Mouse (Mus musculus): ENCODE results near the gene Wbp2. TPM values are rescaled to one million over a fixed set of nuclear protein-coding genes. Genes with fewer than 3 reads are reported as not detected.

Gene Wbp2
- polyA plus RNA-seq, 1 experiment, result 334 TPM

GRCm38 (mm10) chr11:116059691-116060025 is 27.1 kb downstream of the Wbp2 start:
- WGBS, result 93% methylated on average over 11 of the region's 11 CpGs
- Histone ChIP-seq H3K4me3 (ENCODE audit: low read depth, low read length) (no peak overlapping the region), H3K4me1 (ENCODE audit: control insufficient read depth, insufficient read depth, insufficient read length, low read length) (peaks cover 12% of the 10 kb centered on the region), H3K27me3 (ENCODE audit: control insufficient read depth, insufficient read depth, low read length) (no peaks in the 10 kb centered on the region), H3K27ac (ENCODE audit: insufficient read depth, low read depth, low read length) (no peak overlapping the region), H3K36me3 (ENCODE audit: control insufficient read depth, insufficient read depth, low read length) (peaks cover 35% of the 10 kb centered on the region)
- TF ChIP-seq CTCF (IDR thresholded peaks at IDR 0.05; ENCODE audit: extremely low read depth, insufficient read length, insufficient replicate concordance, low read depth, low read length), result no peak
- TF ChIP-seq POLR2A (IDR thresholded peaks at IDR 0.05; ENCODE audit: low read depth, low read length), result no peak

GRCm38 (mm10) chr11:116058868-116059690 is 27.7 kb downstream of the Wbp2 start:
- TF ChIP-seq POLR2A (IDR thresholded peaks at IDR 0.05; ENCODE audit: low read depth, low read length) (no peak), CTCF (IDR thresholded peaks at IDR 0.05; ENCODE audit: extremely low read depth, insufficient read length, insufficient replicate concordance, low read depth, low read length) (no peak)
- no peak overlapping the region for H3K27ac ChIP-seq (ENCODE audit: insufficient read depth, low read depth, low read length)
- H3K4me3 ChIP-seq (ENCODE audit: low read depth, low read length), result no peak overlapping the region
- no peaks in the 10 kb centered on the region for H3K27me3 ChIP-seq (ENCODE audit: control insufficient read depth, insufficient read depth, low read length)
- WGBS, result 93% methylated on average over 17 of the region's 17 CpGs
- peaks cover 12% of the 10 kb centered on the region for H3K4me1 ChIP-seq (ENCODE audit: control insufficient read depth, insufficient read depth, insufficient read length, low read length)
- H3K36me3 ChIP-seq (ENCODE audit: control insufficient read depth, insufficient read depth, low read length), result peaks cover 40% of the 10 kb centered on the region

- Histone ChIP-seq H3K4me1 (ENCODE audit: control insufficient read depth, insufficient read depth, insufficient read length, low read length) (peaks cover 12% of the 10 kb centered on the region), H3K36me3 (ENCODE audit: control insufficient read depth, insufficient read depth, low read length) (peaks cover 49% of the 10 kb centered on the region), H3K27ac (ENCODE audit: insufficient read depth, low read depth, low read length) (no peak overlapping the region), H3K4me3 (ENCODE audit: low read depth, low read length) (no peak overlapping the region), H3K27me3 (ENCODE audit: control insufficient read depth, insufficient read depth, low read length) (no peaks in the 10 kb centered on the region)
- TF ChIP-seq CTCF (IDR thresholded peaks at IDR 0.05; ENCODE audit: extremely low read depth, insufficient read length, insufficient replicate concordance, low read depth, low read length) (no peak), POLR2A (IDR thresholded peaks at IDR 0.05; ENCODE audit: low read depth, low read length) (no peak)
- WGBS, result 62% methylated on average over 12 of the region's 12 CpGs
These were observed 28.7 kb downstream of the Wbp2 start for GRCm38 (mm10) chr11:116058022-116058614.

GRCm38 (mm10) chr11:116057237-116057881 is 29.4 kb downstream of the Wbp2 start:
- H3K27me3 ChIP-seq (ENCODE audit: control insufficient read depth, insufficient read depth, low read length), result no peaks in the 10 kb centered on the region
- H3K4me3 ChIP-seq (ENCODE audit: low read depth, low read length), result no peak overlapping the region
- no peak overlapping the region for H3K27ac ChIP-seq (ENCODE audit: insufficient read depth, low read depth, low read length)
- TF ChIP-seq POLR2A (IDR thresholded peaks at IDR 0.05; ENCODE audit: low read depth, low read length), result no peak
- no peak for TF ChIP-seq CTCF (IDR thresholded peaks at IDR 0.05; ENCODE audit: extremely low read depth, insufficient read length, insufficient replicate concordance, low read depth, low read length)
- peaks cover 12% of the 10 kb centered on the region for H3K4me1 ChIP-seq (ENCODE audit: control insufficient read depth, insufficient read depth, insufficient read length, low read length)
- 51% methylated on average over 4 of the region's 4 CpGs for WGBS
- peaks cover 56% of the 10 kb centered on the region for H3K36me3 ChIP-seq (ENCODE audit: control insufficient read depth, insufficient read depth, low read length)

- H3K4me1 ChIP-seq (ENCODE audit: control insufficient read depth, insufficient read depth, insufficient read length, low read length), result peaks cover 4% of the 10 kb centered on the region
- 95% methylated on average over 11 of the region's 11 CpGs for WGBS
- H3K36me3 ChIP-seq (ENCODE audit: control insufficient read depth, insufficient read depth, low read length), result peaks cover 62% of the 10 kb centered on the region
- H3K27ac ChIP-seq (ENCODE audit: insufficient read depth, low read depth, low read length), result no peak overlapping the region
- H3K27me3 ChIP-seq (ENCODE audit: control insufficient read depth, insufficient read depth, low read length), result no peaks in the 10 kb centered on the region
- no peak for TF ChIP-seq POLR2A (IDR thresholded peaks at IDR 0.05; ENCODE audit: low read depth, low read length)
- no peak for TF ChIP-seq CTCF (IDR thresholded peaks at IDR 0.05; ENCODE audit: extremely low read depth, insufficient read length, insufficient replicate concordance, low read depth, low read length)
- no peak overlapping the region for H3K4me3 ChIP-seq (ENCODE audit: low read depth, low read length)
These were observed 30.9 kb downstream of the Wbp2 start for GRCm38 (mm10) chr11:116055873-116056272.

DNA sequence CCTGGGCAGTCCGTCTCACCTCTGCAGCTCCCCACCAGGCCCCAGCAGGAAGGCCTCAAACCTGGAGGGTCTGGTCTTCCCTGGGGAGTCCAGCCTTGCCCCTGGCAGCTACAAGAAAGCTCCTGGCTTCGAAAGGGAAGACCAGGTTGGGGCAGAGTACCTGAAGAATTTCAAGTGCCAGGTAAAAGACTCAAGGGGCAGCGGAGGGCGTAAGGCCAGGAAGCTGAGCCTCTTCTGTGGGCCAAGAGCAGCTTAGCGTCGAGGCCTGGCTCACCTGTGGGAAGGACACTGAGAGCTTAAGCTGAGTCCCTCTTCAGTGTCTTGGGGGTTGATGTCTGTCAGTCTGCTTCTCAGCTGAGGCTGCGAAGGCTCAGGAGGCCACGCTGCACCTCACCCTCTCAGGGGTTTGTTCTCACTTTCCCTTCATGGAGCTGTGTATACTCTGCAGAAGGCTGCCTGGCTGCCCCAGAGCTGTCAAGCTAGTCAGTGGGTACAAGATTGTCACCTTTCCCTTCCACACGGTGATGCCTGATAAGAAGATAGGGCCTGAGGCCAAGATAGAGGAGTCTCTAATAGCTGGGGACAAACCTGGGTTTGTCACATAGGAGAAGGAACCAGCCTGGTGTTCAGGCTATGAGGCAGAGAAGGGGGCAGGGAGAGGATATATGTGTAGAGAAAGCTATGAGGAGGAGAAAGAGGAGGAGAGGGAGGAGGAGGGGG is 33.1 kb downstream of the Wbp2 start:
- Histone ChIP-seq H3K27me3 (ENCODE audit: control insufficient read depth, insufficient read depth, low read length) (no peaks in the 10 kb centered on the region), H3K4me1 (ENCODE audit: control insufficient read depth, insufficient read depth, insufficient read length, low read length) (no peaks in the 10 kb centered on the region; the same call in 1 of the 2 replicates), H3K4me3 (ENCODE audit: low read depth, low read length) (no peak overlapping the region), H3K27ac (ENCODE audit: insufficient read depth, low read depth, low read length) (no peak overlapping the region), H3K36me3 (ENCODE audit: control insufficient read depth, insufficient read depth, low read length) (peaks cover 77% of the 10 kb centered on the region)
- WGBS, result 87% methylated on average over 9 of the region's 9 CpGs
- TF ChIP-seq POLR2A (IDR thresholded peaks at IDR 0.05; ENCODE audit: low read depth, low read length) (no peak), CTCF (IDR thresholded peaks at IDR 0.05; ENCODE audit: extremely low read depth, insufficient read length, insufficient replicate concordance, low read depth, low read length) (no peak)

All from small intestine, adult 2 months (tissue).